Mouse (Mus musculus) cerebellum, adult 2 months (tissue): ENCODE data around the gene Bax.

Experiments used
- CTCF ChIP-seq: fragments of 200-500 bp; IDR thresholded peaks from 2 replicates; pipeline ENCODE4 v1.5.1; 2011; ENCODE audit warnings: low read depth, mild to moderate bottlenecking, control low read depth, low read length, moderate library complexity, borderline replicate concordance; ENCODE audit not compliant: insufficient read depth
- POLR2A ChIP-seq: fragments of 200-500 bp; IDR thresholded peaks from 2 replicates; pipeline ENCODE4 v1.6.1; 2011; ENCODE audit warnings: low read length, control low read depth, borderline replicate concordance; ENCODE audit not compliant: insufficient read depth

GRCm38 (mm10) chr7:45465112-45465511 lies 1.6 kb downstream of the Bax start:
- no peak for TF ChIP-seq POLR2A
- TF ChIP-seq CTCF = no peak
